12 mouse cellular contexts compared by ENCODE assay signal in the genomic region with DNA sequence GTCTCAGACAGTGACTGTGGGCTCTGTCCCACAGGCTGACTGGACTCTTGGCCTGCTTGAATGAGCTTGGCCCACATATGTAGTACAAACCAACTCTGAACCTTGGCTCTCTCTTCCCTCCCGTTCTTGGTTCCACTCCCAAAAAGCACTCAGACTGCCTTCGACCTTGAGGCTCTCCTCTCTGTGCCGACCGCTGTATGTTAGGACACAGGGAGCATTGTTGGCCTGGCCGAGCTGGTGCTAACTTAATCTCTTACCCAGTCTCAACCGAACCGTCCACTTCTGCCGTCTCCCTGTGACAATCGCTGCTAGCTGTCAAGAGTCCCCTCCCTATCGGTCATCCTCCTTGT.
DNase-seq lines count a peak whose midpoint lies in the region; ATAC-seq and TF ChIP-seq lines count a peak whose summit lies in the region.
"Had no signal": no experiment of that assay in that cellular context is flagged by ENCODE, and none has a peak within 500 bp of the region (broad histone marks: within the 10 kb centered on the region; RNA-seq: fewer than 3 reads in every experiment).

No protein-coding gene starts in this region.

- H3K79me2 ChIP-seq in liver, adult 2 months (ENCODE audit: control insufficient read depth, insufficient read depth, low read length), result no peaks in the 10 kb centered on the region

- DNase-seq in liver, adult 2 months (ENCODE audit: extremely low read depth, low read depth, low spot score), result peak; percentile 98
- DNase-seq in liver, result no peak
- no peak for DNase-seq in midbrain, embryonic 11.5 days (ENCODE audit: low spot score, missing footprints)
- DNase-seq in gastrocnemius, adult 2 months, result no peak
- DNase-seq in frontal cortex, postnatal 10 days (ENCODE audit: low spot score in 2 of 2), result no peak

- H3K4me1 ChIP-seq in liver, adult 2 months (ENCODE audit: control insufficient read depth, insufficient read depth, low read length), result peaks cover 21% of the 10 kb centered on the region
- H3K4me1 ChIP-seq in heart, embryonic 15.5 days (replicated peaks), result peaks cover 27% of the 10 kb centered on the region
- H3K4me1 ChIP-seq in kidney, embryonic 15.5 days, result peaks cover 33% of the 10 kb centered on the region
- 0 out of 2 replicates have a peak, but pooled peaks cover 2% of the 10 kb centered on the region for H3K4me1 ChIP-seq in stomach, embryonic 15.5 days
- no peaks in the 10 kb centered on the region for H3K4me1 ChIP-seq in midbrain, embryonic 11.5 days (ENCODE audit: control insufficient read depth, insufficient read depth, low read length)
- H3K4me1 ChIP-seq: megakaryocyte, embryonic 14.5 days had no signal

- no peaks in the 10 kb centered on the region for H3K9me3 ChIP-seq in heart, embryonic 15.5 days (replicated peaks)
- H3K9me3 ChIP-seq in kidney, embryonic 15.5 days (replicated peaks), result no peaks in the 10 kb centered on the region
- no peaks in the 10 kb centered on the region for H3K9me3 ChIP-seq in stomach, embryonic 15.5 days
- H3K9me3 ChIP-seq in midbrain, embryonic 11.5 days (ENCODE audit: control insufficient read depth, low read length), result no peaks in the 10 kb centered on the region
- H3K9me3 ChIP-seq: embryonic facial prominence, embryonic 12.5 days; megakaryocyte, embryonic 14.5 days; neural tube, embryonic 12.5 days had no signal

- no peak for ATAC-seq in heart, embryonic 15.5 days (replicated peaks; ENCODE audit: insufficient number of reproducible peaks, insufficient read depth, low FRiP score, low read depth)
- no peak for ATAC-seq in kidney, embryonic 15.5 days (replicated peaks; ENCODE audit: low FRiP score)
- ATAC-seq in stomach, embryonic 15.5 days (ENCODE audit: insufficient read depth, low FRiP score, low read depth), result 0 out of 2 replicates have a peak, but pooled peaks have one; percentile 24
- ATAC-seq in midbrain, embryonic 11.5 days (ENCODE audit: low FRiP score), result no peak
- ATAC-seq: Patski had no signal

- intact Hi-C loops in gastrocnemius, adult 2 months (cut with DNase I), result no loop called here

- no peak for TF ChIP-seq POLR2A in liver, adult 2 months (IDR thresholded peaks at IDR 0.05; ENCODE audit: extremely low read depth, insufficient read depth, low read length)

- no peak overlapping the region for H3K4me2 ChIP-seq in heart, embryonic 15.5 days
- no peak overlapping the region for H3K4me2 ChIP-seq in kidney, embryonic 15.5 days
- peak overlapping the region; percentile 1; the same call in 1 of the 2 replicates for H3K4me2 ChIP-seq in stomach, embryonic 15.5 days
- no peak overlapping the region for H3K4me2 ChIP-seq in midbrain, embryonic 11.5 days
- H3K4me2 ChIP-seq: embryonic facial prominence, embryonic 12.5 days; neural tube, embryonic 12.5 days had no signal

- no peaks in the 10 kb centered on the region for H3K27me3 ChIP-seq in liver, adult 2 months (ENCODE audit: control insufficient read depth, insufficient read depth, low read length)
- no peaks in the 10 kb centered on the region for H3K27me3 ChIP-seq in heart, embryonic 15.5 days
- no peaks in the 10 kb centered on the region for H3K27me3 ChIP-seq in kidney, embryonic 15.5 days
- no peaks in the 10 kb centered on the region for H3K27me3 ChIP-seq in stomach, embryonic 15.5 days (replicated peaks)
- H3K27me3 ChIP-seq in midbrain, embryonic 11.5 days (ENCODE audit: control insufficient read depth, insufficient read depth, low read length), result no peaks in the 10 kb centered on the region
- H3K27me3 ChIP-seq: embryonic facial prominence, embryonic 12.5 days; neural tube, embryonic 12.5 days; Patski had no signal

- H3K27ac ChIP-seq in liver, adult 2 months (replicated peaks; ENCODE audit: insufficient read depth, low read depth, low read length), result peak overlapping the region; percentile 94
- peak overlapping the region; percentile 62 for H3K27ac ChIP-seq in heart, embryonic 15.5 days
- H3K27ac ChIP-seq in kidney, embryonic 15.5 days, result peak overlapping the region; percentile 82
- H3K27ac ChIP-seq in stomach, embryonic 15.5 days, result peak overlapping the region; percentile 78
- no peak overlapping the region for H3K27ac ChIP-seq in midbrain, embryonic 11.5 days (ENCODE audit: low read depth, low read length)
- H3K27ac ChIP-seq in gastrocnemius, adult 2 months, result no peak overlapping the region
- H3K27ac ChIP-seq: embryonic facial prominence, embryonic 12.5 days; neural tube, embryonic 12.5 days had no signal

- peak overlapping the region; percentile 71 for H3K9ac ChIP-seq in liver, adult 2 months (ENCODE audit: low read depth, low read length)
- no peak overlapping the region for H3K9ac ChIP-seq in heart, embryonic 15.5 days
- no peak overlapping the region for H3K9ac ChIP-seq in kidney, embryonic 15.5 days
- H3K9ac ChIP-seq in stomach, embryonic 15.5 days, result no peak overlapping the region
- no peak overlapping the region for H3K9ac ChIP-seq in midbrain, embryonic 11.5 days (ENCODE audit: low read length)
- H3K9ac ChIP-seq: embryonic facial prominence, embryonic 12.5 days; neural tube, embryonic 12.5 days had no signal

- H3K36me3 ChIP-seq in liver, adult 2 months (ENCODE audit: control insufficient read depth, insufficient read depth, low read length), result no peaks in the 10 kb centered on the region
- H3K36me3 ChIP-seq in heart, embryonic 15.5 days, result no peaks in the 10 kb centered on the region
- no peaks in the 10 kb centered on the region for H3K36me3 ChIP-seq in kidney, embryonic 15.5 days
- H3K36me3 ChIP-seq in stomach, embryonic 15.5 days, result no peaks in the 10 kb centered on the region
- no peaks in the 10 kb centered on the region for H3K36me3 ChIP-seq in midbrain, embryonic 11.5 days (ENCODE audit: control insufficient read depth, insufficient read depth, low read length)
- H3K36me3 ChIP-seq: embryonic facial prominence, embryonic 12.5 days; neural tube, embryonic 12.5 days had no signal

- H3K4me3 ChIP-seq in liver, adult 2 months (ENCODE audit: insufficient read depth, low read depth, low read length), result peak overlapping the region; percentile 25
- H3K4me3 ChIP-seq in heart, embryonic 15.5 days, result no peak overlapping the region
- no peak overlapping the region for H3K4me3 ChIP-seq in kidney, embryonic 15.5 days (replicated peaks)
- H3K4me3 ChIP-seq in stomach, embryonic 15.5 days (replicated peaks), result no peak overlapping the region
- no peak overlapping the region for H3K4me3 ChIP-seq in midbrain, embryonic 11.5 days (ENCODE audit: low read depth, low read length)
- no peak overlapping the region for H3K4me3 ChIP-seq in gastrocnemius, adult 2 months
- H3K4me3 ChIP-seq: embryonic facial prominence, embryonic 12.5 days; megakaryocyte, embryonic 14.5 days; neural tube, embryonic 12.5 days had no signal

- no peak for TF ChIP-seq CTCF in liver, adult 2 months (IDR thresholded peaks at IDR 0.05; ENCODE audit: low read depth, low read length)
- TF ChIP-seq CTCF in gastrocnemius, adult 2 months (IDR thresholded peaks at IDR 0.05), result no peak

- 21% methylated on average over 10 of the region's 10 CpGs for WGBS in liver, adult 2 months
- WGBS in heart, embryonic 15.5 days, result 24% methylated on average over 10 of the region's 10 CpGs
- 70% methylated on average over 10 of the region's 10 CpGs for WGBS in kidney, embryonic 15.5 days
- 67% methylated on average over 10 of the region's 10 CpGs for WGBS in stomach, embryonic 15.5 days
- 85% methylated on average over 10 of the region's 10 CpGs for WGBS in midbrain, embryonic 11.5 days

Comparison
In these comparisons a context has a peak if more than half of its experiments do, and no peak if none do; other contexts are left out.
1. H3K27ac ChIP-seq: peak in liver, adult 2 months (single experiment), heart, embryonic 15.5 days (single experiment), kidney, embryonic 15.5 days (single experiment) and stomach, embryonic 15.5 days (single experiment); none in midbrain, embryonic 11.5 days (single experiment) and gastrocnemius, adult 2 months (single experiment).